Mouse (Mus musculus): ENCODE results near the gene Zfp46. TPM values are rescaled to one million over a fixed set of nuclear protein-coding genes. Genes with fewer than 3 reads are reported as not detected.
A peak's percentile ranks its signal among the peaks of the same experiment; 100 is the strongest.

The Zfp46 gene
- total RNA-seq, 1 experiment from 2014 or later: 10.0 TPM

GRCm38 (mm10) chr4:136259916-136260315 is 24.6 kb upstream of the Zfp46 start:
- no peak for ATAC-seq (replicated peaks in 1 of 2; ENCODE audit: insufficient read depth in 1 of 2, low FRiP score in 2 of 2, low TSS enrichment in 1 of 2, low read depth in 1 of 2, poor library complexity in 2 of 2, severe bottlenecking in 2 of 2)

- peak; percentile 62 to 70; a peak in 3 of 4 replicates for ATAC-seq (replicated peaks in 1 of 2; ENCODE audit: insufficient read depth in 1 of 2, low FRiP score in 2 of 2, low TSS enrichment in 1 of 2, low read depth in 1 of 2, poor library complexity in 2 of 2, severe bottlenecking in 2 of 2)
Observed at GRCm38 (mm10) chr4:136260491-136261180, 23.8 kb upstream of the Zfp46 start.

GRCm38 (mm10) chr4:136261912-136262311 is 22.6 kb upstream of the Zfp46 start:
- ATAC-seq (replicated peaks in 1 of 2; ENCODE audit: insufficient read depth in 1 of 2, low FRiP score in 2 of 2, low TSS enrichment in 1 of 2, low read depth in 1 of 2, poor library complexity in 2 of 2, severe bottlenecking in 2 of 2): no peak

- no peak for ATAC-seq (replicated peaks in 1 of 2; ENCODE audit: insufficient read depth in 1 of 2, low FRiP score in 2 of 2, low TSS enrichment in 1 of 2, low read depth in 1 of 2, poor library complexity in 2 of 2, severe bottlenecking in 2 of 2)
Observed at GRCm38 (mm10) chr4:136263555-136263954, 20.9 kb upstream of the Zfp46 start.

GRCm38 (mm10) chr4:136266716-136267343 is 17.7 kb upstream of the Zfp46 start:
- peak; percentile 95 to 96 for ATAC-seq (replicated peaks in 1 of 2; ENCODE audit: insufficient read depth in 1 of 2, low FRiP score in 2 of 2, low TSS enrichment in 1 of 2, low read depth in 1 of 2, poor library complexity in 2 of 2, severe bottlenecking in 2 of 2)

GRCm38 (mm10) chr4:136268912-136269311 is 15.6 kb upstream of the Zfp46 start:
- ATAC-seq (replicated peaks in 1 of 2; ENCODE audit: insufficient read depth in 1 of 2, low FRiP score in 2 of 2, low TSS enrichment in 1 of 2, low read depth in 1 of 2, poor library complexity in 2 of 2, severe bottlenecking in 2 of 2): no peak

GRCm38 (mm10) chr4:136270648-136271047 is 13.8 kb upstream of the Zfp46 start:
- no peak for ATAC-seq (replicated peaks in 1 of 2; ENCODE audit: insufficient read depth in 1 of 2, low FRiP score in 2 of 2, low TSS enrichment in 1 of 2, low read depth in 1 of 2, poor library complexity in 2 of 2, severe bottlenecking in 2 of 2)

GRCm38 (mm10) chr4:136281097-136281496 is 3.4 kb upstream of the Zfp46 start:
- no peak for ATAC-seq (replicated peaks in 1 of 2; ENCODE audit: insufficient read depth in 1 of 2, low FRiP score in 2 of 2, low TSS enrichment in 1 of 2, low read depth in 1 of 2, poor library complexity in 2 of 2, severe bottlenecking in 2 of 2)

- ATAC-seq (replicated peaks in 1 of 2; ENCODE audit: insufficient read depth in 1 of 2, low FRiP score in 2 of 2, low TSS enrichment in 1 of 2, low read depth in 1 of 2, poor library complexity in 2 of 2, severe bottlenecking in 2 of 2): no peak
Observed at GRCm38 (mm10) chr4:136281611-136282010, 2.9 kb upstream of the Zfp46 start.

- no peak for ATAC-seq (replicated peaks in 1 of 2; ENCODE audit: insufficient read depth in 1 of 2, low FRiP score in 2 of 2, low TSS enrichment in 1 of 2, low read depth in 1 of 2, poor library complexity in 2 of 2, severe bottlenecking in 2 of 2)
Observed at GRCm38 (mm10) chr4:136282621-136283480, 1.6 kb upstream of the Zfp46 start.

- no peak for ATAC-seq (replicated peaks in 1 of 2; ENCODE audit: insufficient read depth in 1 of 2, low FRiP score in 2 of 2, low TSS enrichment in 1 of 2, low read depth in 1 of 2, poor library complexity in 2 of 2, severe bottlenecking in 2 of 2)
Observed at GRCm38 (mm10) chr4:136283783-136284182, 700 bp upstream of the Zfp46 start.

- no peak for ATAC-seq (replicated peaks in 1 of 2; ENCODE audit: insufficient read depth in 1 of 2, low FRiP score in 2 of 2, low TSS enrichment in 1 of 2, low read depth in 1 of 2, poor library complexity in 2 of 2, severe bottlenecking in 2 of 2)
Observed at GRCm38 (mm10) chr4:136284891-136285290, 408 bp downstream of the Zfp46 start.

GRCm38 (mm10) chr4:136285348-136285810 is 896 bp downstream of the Zfp46 start:
- ATAC-seq (replicated peaks in 1 of 2; ENCODE audit: insufficient read depth in 1 of 2, low FRiP score in 2 of 2, low TSS enrichment in 1 of 2, low read depth in 1 of 2, poor library complexity in 2 of 2, severe bottlenecking in 2 of 2): peak; percentile 86 to 92

GRCm38 (mm10) chr4:136285811-136286371 is 1.4 kb downstream of the Zfp46 start:
- ATAC-seq (replicated peaks in 1 of 2; ENCODE audit: insufficient read depth in 1 of 2, low FRiP score in 2 of 2, low TSS enrichment in 1 of 2, low read depth in 1 of 2, poor library complexity in 2 of 2, severe bottlenecking in 2 of 2): peak; percentile 94 to 95

GRCm38 (mm10) chr4:136289918-136290780 is 5.7 kb downstream of the Zfp46 start:
- ATAC-seq (replicated peaks in 1 of 2; ENCODE audit: insufficient read depth in 1 of 2, low FRiP score in 2 of 2, low TSS enrichment in 1 of 2, low read depth in 1 of 2, poor library complexity in 2 of 2, severe bottlenecking in 2 of 2): no peak

GRCm38 (mm10) chr4:136290781-136291595 is 6.5 kb downstream of the Zfp46 start:
- ATAC-seq (replicated peaks in 1 of 2; ENCODE audit: insufficient read depth in 1 of 2, low FRiP score in 2 of 2, low TSS enrichment in 1 of 2, low read depth in 1 of 2, poor library complexity in 2 of 2, severe bottlenecking in 2 of 2): no peak
